Mouse (Mus musculus) hindbrain, embryonic 10.5 days (tissue): Measurements from ENCODE around the gene Lrif1. TPM values are rescaled to one million over a fixed set of nuclear protein-coding genes. Genes with fewer than 3 reads are reported as not detected.
"Not testable (repeated sequence)": the region's sequence is repeated elsewhere in the genome, so short reads cannot be mapped to it uniquely, and the experiment has no call there.

Experiments
- DNase-seq: peaks from one replicate; pipeline ENCODE4 v3.0.0-alpha.2; 2017; ENCODE audit warnings: low spot score
- H3K27ac ChIP-seq: fragments of 300-500 bp; sonication (generic); 2 replicates; pipeline ENCODE4 v1.5.1; 2016; ENCODE audit warnings: mild to moderate bottlenecking, moderate library complexity
- H3K27me3 ChIP-seq: fragments of 300-500 bp; sonication (generic); 2 replicates; pipeline ENCODE4 v1.6.1; 2016; ENCODE audit warnings: mild to moderate bottlenecking; ENCODE audit not compliant: poor library complexity, insufficient read depth, severe bottlenecking
- H3K36me3 ChIP-seq: fragments of 300-500 bp; sonication (generic); 2 replicates; pipeline ENCODE4 v1.6.1; 2016; ENCODE audit warnings: mild to moderate bottlenecking, moderate library complexity
- H3K4me1 ChIP-seq: fragments of 300-500 bp; sonication (generic); replicated peaks from 2 replicates; pipeline ENCODE4 v1.6.1; 2016; ENCODE audit warnings: mild to moderate bottlenecking
- H3K4me3 ChIP-seq: fragments of 300-500 bp; sonication (generic); 2 replicates; pipeline ENCODE4 v1.5.1; 2016; ENCODE audit warnings: mild to moderate bottlenecking, moderate library complexity
- H3K9me3 ChIP-seq: fragments of 300-500 bp; sonication (generic); 2 replicates; pipeline ENCODE4 v1.6.1; 2016; ENCODE audit warnings: mild to moderate bottlenecking, moderate library complexity
- WGBS: fragments of 180-500 bp; shearing (Covaris S2); methylation state at CpG from one replicate; pipeline ENCODE4 v1.1.7; 2016; 5-methylcytosine and 5-hydroxymethylcytosine counted together
- polyA plus RNA-seq: library from polyadenylated mRNA; unstranded; fragments of >200 nt; fragmentation: Nextera tagmentation; extraction: Ambion mirVana; gene quantifications from 2 replicates; pipeline ENCODE4 v1.2.1, GENCODE M21; 2016

Lrif1 gene
- polyA plus RNA-seq, result 11.5 and 13.3 TPM in 2 replicates

- Histone ChIP-seq H3K27me3 (no peaks in the 10 kb centered on the region), H3K27ac (peak within 1 kb of the TSS; percentile 90), H3K4me1 (no peaks in the 10 kb centered on the region), H3K36me3 (no peaks in the 10 kb centered on the region), H3K4me3 (peak within 1 kb of the TSS; percentile 62), H3K9me3 (peaks cover 2% of the 10 kb centered on the region; the same call in 1 of the 2 replicates)
- 1% methylated on average over 20 of the region's 20 CpGs for WGBS
- peak; percentile 87 for DNase-seq
Observed at GRCm38 (mm10) chr3:106684830-106685229, at the start of gene Lrif1. Gene Lrif1 (plus strand): TSS chr3:106684987.

- H3K4me3 ChIP-seq, DNase-seq, H3K4me1 ChIP-seq, H3K27ac ChIP-seq, H3K36me3 ChIP-seq, H3K27me3 ChIP-seq, H3K9me3 ChIP-seq: not testable (repeated sequence)
- 72% methylated on average over 14 of the region's 14 CpGs for WGBS
Observed at GRCm38 (mm10) chr3:106672811-106673210, 12.0 kb upstream of the Lrif1 start.

GRCm38 (mm10) chr3:106685381-106685780, 594 bp downstream of the Lrif1 start:
- Histone ChIP-seq H3K27me3 (no peaks in the 10 kb centered on the region), H3K9me3 (peaks cover 7% of the 10 kb centered on the region; the same call in 1 of the 2 replicates), H3K27ac (peak overlapping the region; percentile 90), H3K4me3 (peak overlapping the region; percentile 62), H3K4me1 (no peaks in the 10 kb centered on the region), H3K36me3 (no peaks in the 10 kb centered on the region)
- 46% methylated on average over 1 of the region's 1 CpGs for WGBS
- DNase-seq, result no peak

- no peaks in the 10 kb centered on the region for H3K36me3 ChIP-seq
- 0 out of 2 replicates have a peak, but pooled peaks cover 4% of the 10 kb centered on the region for H3K4me1 ChIP-seq
- DNase-seq, result peak; percentile 94
- H3K27me3 ChIP-seq, result no peaks in the 10 kb centered on the region
- peak overlapping the region; percentile 87 for H3K27ac ChIP-seq
- H3K4me3 ChIP-seq, result peak overlapping the region; percentile 74
- WGBS, result 2% methylated on average over 31 of the region's 31 CpGs
- peaks cover 5% of the 10 kb centered on the region; the same call in 1 of the 2 replicates for H3K9me3 ChIP-seq
Observed at GRCm38 (mm10) chr3:106721397-106722027, 36.7 kb downstream of the Lrif1 start.

- WGBS, result 2% methylated on average over 33 of the region's 33 CpGs
- H3K4me1 ChIP-seq, result 0 out of 2 replicates have a peak, but pooled peaks cover 4% of the 10 kb centered on the region
- DNase-seq, result peak; percentile 85
Observed at GRCm38 (mm10) chr3:106722028-106722945, 37.5 kb downstream of the Lrif1 start.

GRCm38 (mm10) chr3:106755898-106756297, 71.1 kb downstream of the Lrif1 start:
- DNase-seq, result no peak
- no peak overlapping the region for H3K4me3 ChIP-seq
- no peak overlapping the region for H3K27ac ChIP-seq
- no peaks in the 10 kb centered on the region for H3K4me1 ChIP-seq
- H3K27me3 ChIP-seq, result no peaks in the 10 kb centered on the region
- no peaks in the 10 kb centered on the region for H3K36me3 ChIP-seq
- H3K9me3 ChIP-seq, result no peaks in the 10 kb centered on the region
- WGBS, result 73% methylated on average over 1 of the region's 1 CpGs

More at GRCm38 (mm10) chr3:106722028-106722945, 37.5 kb downstream of the Lrif1 start:
- Histone ChIP-seq H3K27ac (peak overlapping the region; percentile 87), H3K36me3 (peaks cover 4% of the 10 kb centered on the region; the same call in 1 of the 2 replicates), H3K4me3 (peak overlapping the region; percentile 74), H3K9me3 (peaks cover 7% of the 10 kb centered on the region), H3K27me3 (no peaks in the 10 kb centered on the region)

GRCm38 (mm10) chr3:106771834-106772233, 87.0 kb downstream of the Lrif1 start:
- H3K4me1 ChIP-seq, result no peaks in the 10 kb centered on the region
- no peaks in the 10 kb centered on the region for H3K27me3 ChIP-seq
- no peaks in the 10 kb centered on the region for H3K36me3 ChIP-seq
- 84% methylated on average over 1 of the region's 1 CpGs for whole genome bisulfite sequencing
- DNase-seq, result no peak
- H3K9me3 ChIP-seq, result no peaks in the 10 kb centered on the region
- H3K27ac ChIP-seq, result no peak overlapping the region
- no peak overlapping the region for H3K4me3 ChIP-seq

GRCm38 (mm10) chr3:106785130-106785529, 100.3 kb downstream of the Lrif1 start:
- no peak overlapping the region for H3K4me3 ChIP-seq
- WGBS, result 74% methylated on average over 3 of the region's 3 CpGs
- H3K4me1 ChIP-seq, result no peaks in the 10 kb centered on the region
- H3K36me3 ChIP-seq, result no peaks in the 10 kb centered on the region
- H3K27me3 ChIP-seq, result no peaks in the 10 kb centered on the region
- no peak for DNase-seq
- no peaks in the 10 kb centered on the region for H3K9me3 ChIP-seq
- H3K27ac ChIP-seq, result no peak overlapping the region

Other genes with a start within 250 kb of the Lrif1 start
- 1.3 TPM in 2 replicates for gene Dennd2d, start 202.6 kb upstream of the Lrif1 start, polyA plus RNA-seq
- 41.7 and 41.8 TPM in 2 replicates for gene Dram2, start 137.2 kb upstream of the Lrif1 start, polyA plus RNA-seq
- 33.1 and 37.0 TPM in 2 replicates for gene Cept1, start 137.2 kb upstream of the Lrif1 start, polyA plus RNA-seq
- 2.4 and 3.7 TPM in 2 replicates for gene Cd53, start 105.2 kb downstream of the Lrif1 start, polyA plus RNA-seq
- gene Olfr266, start 141.3 kb downstream of the Lrif1 start, polyA plus RNA-seq, result not detected in 2 replicates